Mouse (Mus musculus) forebrain, embryonic 14.5 days (tissue): Measurements from ENCODE around the gene Atxn1. TPM values are rescaled to one million over a fixed set of nuclear protein-coding genes. Genes with fewer than 3 reads are reported as not detected.

Experiments
- ATAC-seq: fragments of 200-750 bp; cut with Nextera tagmentation; 2 replicates; pipeline ENCODE4 v1.8.0; 2017; ENCODE audit warnings: mild to moderate bottlenecking, moderate library complexity
- DNase-seq: peaks from one replicate; pipeline ENCODE4 v3.0.0-alpha.2; 2015; ENCODE audit warnings: low spot score
- H3K27ac ChIP-seq: fragments of 300-500 bp; sonication (generic); 2 replicates; pipeline ENCODE4 v1.5.1; 2014; ENCODE audit warnings: low read depth, mild to moderate bottlenecking, control low read depth, low read length, moderate library complexity
- H3K27me3 ChIP-seq: fragments of 300-500 bp; sonication (generic); replicated peaks from 2 replicates; pipeline ENCODE4 v1.6.1; 2014; ENCODE audit warnings: low read length, control low read depth, mixed read lengths; ENCODE audit not compliant: control insufficient read depth, insufficient read depth
- H3K36me3 ChIP-seq: fragments of 300-500 bp; sonication (generic); 2 replicates; pipeline ENCODE4 v1.6.1; 2014; ENCODE audit warnings: low read length, control low read depth; ENCODE audit not compliant: control insufficient read depth, insufficient read depth
- H3K4me1 ChIP-seq: fragments of 300-500 bp; sonication (generic); 2 replicates; pipeline ENCODE4 v1.6.1; 2014; ENCODE audit warnings: antibody characterized with exemption, low read length, control low read depth; ENCODE audit not compliant: control insufficient read depth, insufficient read depth
- H3K4me2 ChIP-seq: fragments of 300-500 bp; sonication (generic); 2 replicates; pipeline ENCODE4 v1.6.1; 2014; ENCODE audit warnings: mild to moderate bottlenecking, control low read depth, low read length
- H3K4me3 ChIP-seq: fragments of 300-500 bp; sonication (generic); 2 replicates; pipeline ENCODE4 v1.5.1; 2014; ENCODE audit warnings: low read depth, low read length, control low read depth
- H3K9ac ChIP-seq: fragments of 300-500 bp; sonication (generic); 2 replicates; pipeline ENCODE4 v1.6.1; 2014; ENCODE audit warnings: mild to moderate bottlenecking, low read length, control low read depth, moderate library complexity
- H3K9me3 ChIP-seq: fragments of 300-500 bp; sonication (generic); replicated peaks from 2 replicates; pipeline ENCODE4 v1.6.1; 2016; ENCODE audit warnings: low read length, control low read depth, mixed read lengths; ENCODE audit not compliant: control insufficient read depth
- WGBS: fragments of 180-500 bp; shearing (Covaris S2); extraction: QIAGEN DNeasy Blood & Tissue Kit; methylation state at CpG from one replicate; pipeline ENCODE4 v1.1.7; 2014; 5-methylcytosine and 5-hydroxymethylcytosine counted together
- polyA plus RNA-seq: library from polyadenylated mRNA; unstranded; fragments of >200 nt; fragmentation: Nextera tagmentation; extraction: Ambion mirVana; gene quantifications from 2 replicates; pipeline ENCODE4 v1.2.1, GENCODE M21; 2014

The Atxn1 gene
- polyA plus RNA-seq, 1 experiment from 2014 or later = 4.3 TPM

DNA sequence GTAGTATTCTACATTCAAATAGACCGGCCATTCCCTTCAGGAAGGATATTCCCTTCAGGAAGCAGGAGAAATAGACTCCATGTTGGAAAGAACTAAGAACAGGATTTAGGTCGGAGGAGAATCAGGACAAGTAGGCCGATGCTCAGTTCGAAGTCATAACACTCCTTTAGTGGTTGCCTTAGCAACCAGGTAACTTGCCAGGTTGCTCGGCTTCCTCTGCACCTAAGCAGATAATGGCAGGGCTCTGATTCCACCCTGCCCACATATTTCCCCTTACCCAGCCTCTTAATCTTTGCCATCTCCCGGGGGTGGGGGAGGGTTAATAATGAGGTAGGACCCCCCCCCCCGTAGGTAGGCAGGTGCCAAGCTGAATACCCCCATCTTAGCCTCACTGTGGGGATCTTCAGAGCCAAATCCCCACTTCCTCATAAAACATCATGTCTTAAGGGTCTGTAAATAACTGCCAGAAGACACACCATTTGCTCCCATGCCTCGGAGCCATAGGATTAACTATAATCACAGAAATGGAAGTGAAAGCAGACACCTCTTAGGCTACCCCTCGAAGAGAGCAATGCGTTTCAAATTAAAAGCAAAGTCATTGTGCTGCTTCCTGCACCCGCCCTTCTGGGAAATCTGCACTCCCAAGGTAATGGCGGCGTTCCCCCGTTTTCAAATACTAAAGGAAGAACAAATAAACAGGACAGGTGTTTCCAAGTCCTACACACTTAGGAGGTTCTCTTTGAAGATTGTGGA lies 240.1 kb downstream of the Atxn1 start:
- 84% methylated on average over 14 of the region's 14 CpGs for WGBS
- no peak overlapping the region for H3K4me2 ChIP-seq
- H3K27ac ChIP-seq = no peak overlapping the region
- no peak overlapping the region for H3K4me3 ChIP-seq
- H3K9ac ChIP-seq = no peak overlapping the region
- H3K27me3 ChIP-seq = no peaks in the 10 kb centered on the region
- H3K36me3 ChIP-seq = no peaks in the 10 kb centered on the region
- no peak for DNase-seq
- no peaks in the 10 kb centered on the region for H3K9me3 ChIP-seq
- no peak for ATAC-seq
- H3K4me1 ChIP-seq = no peaks in the 10 kb centered on the region

DNA sequence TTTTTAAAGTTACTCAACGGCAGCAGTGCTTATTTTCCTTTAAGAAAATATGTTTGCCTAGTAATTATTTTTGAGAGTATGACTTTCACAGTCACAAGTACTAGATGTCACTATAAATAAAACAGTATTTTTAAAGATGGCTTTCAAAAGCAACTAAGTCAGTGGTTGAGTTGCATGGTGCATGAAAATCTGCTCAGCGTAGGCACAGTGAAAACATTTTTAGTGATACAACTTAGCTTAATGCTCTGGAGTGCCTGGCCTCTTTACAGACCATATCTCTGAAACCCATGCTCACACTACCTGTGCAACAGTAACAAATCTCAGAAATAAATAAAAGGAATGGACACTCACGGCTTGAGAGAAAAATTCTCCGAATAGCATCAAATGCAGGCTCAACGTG lies 241.9 kb downstream of the Atxn1 start:
- no peaks in the 10 kb centered on the region for H3K9me3 ChIP-seq
- no peak for DNase-seq
- no peaks in the 10 kb centered on the region for H3K4me1 ChIP-seq
- no peak overlapping the region for H3K4me2 ChIP-seq
- H3K4me3 ChIP-seq = no peak overlapping the region
- no peaks in the 10 kb centered on the region for H3K36me3 ChIP-seq
- no peak overlapping the region for H3K9ac ChIP-seq
- H3K27ac ChIP-seq = no peak overlapping the region
- no peaks in the 10 kb centered on the region for H3K27me3 ChIP-seq
- WGBS = 98% methylated on average over 5 of the region's 5 CpGs
- no peak for ATAC-seq

DNA sequence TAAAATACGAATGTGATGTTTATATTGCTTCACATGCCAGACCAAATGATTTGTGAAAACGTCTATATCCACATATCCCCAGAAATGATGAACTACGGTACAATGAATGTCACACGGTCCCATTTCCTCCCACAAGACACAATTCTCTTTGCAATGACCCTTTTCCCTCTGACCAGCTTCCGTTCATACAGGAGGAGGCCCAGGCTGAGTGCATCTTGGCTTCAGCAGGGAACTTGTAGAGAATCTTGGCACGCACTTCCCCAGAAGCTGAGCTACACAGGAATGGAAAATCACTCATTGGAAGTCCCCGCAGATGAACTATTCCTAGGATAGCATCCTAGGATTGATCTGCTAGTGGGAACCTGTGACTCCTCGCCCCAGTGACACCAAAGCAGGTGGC lies 243.2 kb downstream of the Atxn1 start:
- no peaks in the 10 kb centered on the region for H3K9me3 ChIP-seq
- H3K27me3 ChIP-seq = no peaks in the 10 kb centered on the region
- no peak overlapping the region for H3K9ac ChIP-seq
- H3K36me3 ChIP-seq = no peaks in the 10 kb centered on the region
- DNase-seq = peak; percentile 28
- ATAC-seq = no peak
- H3K4me1 ChIP-seq = no peaks in the 10 kb centered on the region
- WGBS = 89% methylated on average over 8 of the region's 8 CpGs
- no peak overlapping the region for H3K27ac ChIP-seq
- no peak overlapping the region for H3K4me3 ChIP-seq
- no peak overlapping the region for H3K4me2 ChIP-seq

DNA sequence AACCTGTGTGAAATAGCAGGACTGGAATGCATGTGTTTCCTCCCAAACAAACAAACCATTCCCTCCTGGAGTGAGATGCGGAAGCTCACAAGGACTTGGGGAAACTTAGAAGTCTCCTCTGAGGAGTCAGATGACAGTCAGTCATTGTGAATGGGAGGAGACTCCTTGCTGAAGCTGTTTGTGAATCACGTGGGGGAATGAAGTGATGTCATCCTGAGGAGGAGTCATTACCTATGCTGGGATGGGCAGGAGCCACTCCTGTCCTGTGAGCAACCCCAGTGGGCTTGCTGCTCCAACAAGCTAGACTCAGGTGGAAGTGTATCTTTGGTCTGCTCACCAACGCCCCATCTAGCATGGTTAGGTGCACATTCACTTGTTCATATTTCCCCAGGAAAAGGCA lies 246.0 kb downstream of the Atxn1 start:
- DNase-seq = no peak
- Histone ChIP-seq H3K4me3 (no peak overlapping the region), H3K27ac (no peak overlapping the region), H3K9me3 (no peaks in the 10 kb centered on the region), H3K4me1 (no peaks in the 10 kb centered on the region), H3K27me3 (no peaks in the 10 kb centered on the region), H3K36me3 (no peaks in the 10 kb centered on the region), H3K9ac (no peak overlapping the region), H3K4me2 (no peak overlapping the region)
- 48% methylated on average over 3 of the region's 3 CpGs for WGBS
- ATAC-seq = no peak

DNA sequence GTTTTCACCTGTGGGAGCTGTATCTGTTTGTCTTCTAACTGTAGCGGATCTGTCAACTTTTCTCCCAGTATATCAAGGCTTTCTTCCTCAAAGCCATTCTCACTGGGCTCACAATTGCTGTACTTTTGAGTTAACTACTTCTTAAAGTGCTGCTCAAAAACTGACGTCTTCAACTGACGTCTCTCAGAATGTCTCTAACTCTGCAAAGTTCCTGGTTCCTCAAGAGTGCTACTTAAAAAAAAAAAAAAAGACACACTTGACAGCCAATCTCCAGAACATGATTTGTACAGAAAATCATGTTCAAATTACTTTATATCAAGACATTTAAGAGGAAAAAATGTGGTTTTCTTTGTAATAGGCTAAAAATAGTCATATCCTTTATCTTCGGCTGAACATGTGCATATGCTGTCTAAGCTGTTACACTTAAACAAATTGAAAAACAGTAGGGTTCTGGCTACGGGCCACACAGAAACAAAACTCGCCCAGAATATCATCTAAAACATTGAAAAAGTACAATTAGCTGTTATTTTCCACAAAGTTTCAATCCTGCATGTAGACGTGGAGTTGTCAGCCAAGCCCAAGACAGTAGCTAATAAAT lies 249.1 kb downstream of the Atxn1 start:
- WGBS = 74% methylated on average over 7 of the region's 7 CpGs
- H3K4me3 ChIP-seq = no peak overlapping the region
- DNase-seq (no peak), ATAC-seq (no peak)
- no peaks in the 10 kb centered on the region for H3K36me3 ChIP-seq
- no peaks in the 10 kb centered on the region for H3K27me3 ChIP-seq
- no peak overlapping the region for H3K27ac ChIP-seq
- no peak overlapping the region for H3K4me2 ChIP-seq
- no peaks in the 10 kb centered on the region for H3K4me1 ChIP-seq
- H3K9ac ChIP-seq = no peak overlapping the region
- H3K9me3 ChIP-seq = no peaks in the 10 kb centered on the region

DNA sequence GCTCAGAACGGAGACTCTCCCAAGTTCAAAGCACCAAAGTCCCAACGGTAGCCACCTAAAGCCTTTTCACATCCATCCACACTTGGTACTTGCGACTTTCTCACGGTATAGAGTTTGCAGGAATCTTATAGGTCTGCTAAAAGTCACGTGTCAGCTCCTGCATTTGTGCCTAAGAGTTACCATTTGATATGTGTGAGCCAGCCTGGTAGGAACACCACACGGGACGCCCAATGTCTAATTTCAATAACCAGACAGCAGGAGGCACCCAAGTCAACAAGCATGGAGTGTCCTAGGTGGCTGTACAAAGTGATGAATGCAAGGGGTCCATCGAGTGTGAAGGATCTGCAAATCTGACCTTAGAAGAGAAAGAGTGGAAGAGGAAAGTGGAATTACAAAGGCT lies 254.8 kb downstream of the Atxn1 start:
- H3K27ac ChIP-seq = peak overlapping the region; percentile 44; the same call in 1 of the 2 replicates
- H3K4me3 ChIP-seq = no peak overlapping the region
- no peak overlapping the region for H3K9ac ChIP-seq
- ATAC-seq (no peak), DNase-seq (no peak)
- no peaks in the 10 kb centered on the region for H3K9me3 ChIP-seq
- no peaks in the 10 kb centered on the region for H3K4me1 ChIP-seq
- no peaks in the 10 kb centered on the region for H3K27me3 ChIP-seq
- H3K36me3 ChIP-seq = no peaks in the 10 kb centered on the region
- 93% methylated on average over 8 of the region's 8 CpGs for WGBS
- H3K4me2 ChIP-seq = no peak overlapping the region

DNA sequence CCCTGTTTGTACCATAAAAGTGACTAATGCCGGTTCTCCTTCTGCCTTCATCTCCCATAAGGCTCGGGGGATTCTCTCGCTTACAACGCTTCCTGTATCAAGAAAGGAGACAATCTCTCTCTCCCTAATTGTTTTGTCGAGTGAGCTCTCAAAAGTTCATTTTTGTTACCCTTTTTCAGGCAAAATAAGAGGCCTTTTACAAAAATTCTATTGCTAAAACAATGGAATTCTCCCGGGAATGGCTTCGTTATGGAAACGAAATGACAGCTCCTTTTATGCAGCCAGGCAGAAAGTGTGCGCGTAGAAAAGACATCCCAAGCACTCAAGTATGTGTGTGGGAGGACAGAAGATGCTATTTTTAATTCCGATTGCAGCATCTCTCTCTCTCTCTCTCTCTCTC lies 255.4 kb downstream of the Atxn1 start:
- H3K27me3 ChIP-seq = no peaks in the 10 kb centered on the region
- H3K9ac ChIP-seq = no peak overlapping the region
- H3K4me3 ChIP-seq = no peak overlapping the region
- 37% methylated on average over 11 of the region's 11 CpGs for WGBS
- H3K9me3 ChIP-seq = no peaks in the 10 kb centered on the region
- no peak for ATAC-seq
- peak; percentile 58 for DNase-seq
- H3K4me2 ChIP-seq = 0 out of 2 replicates have a peak overlapping the region, but pooled peaks have one; percentile 28
- no peaks in the 10 kb centered on the region for H3K4me1 ChIP-seq
- H3K27ac ChIP-seq = 0 out of 2 replicates have a peak overlapping the region, but pooled peaks have one; percentile 44
- no peaks in the 10 kb centered on the region for H3K36me3 ChIP-seq

DNA sequence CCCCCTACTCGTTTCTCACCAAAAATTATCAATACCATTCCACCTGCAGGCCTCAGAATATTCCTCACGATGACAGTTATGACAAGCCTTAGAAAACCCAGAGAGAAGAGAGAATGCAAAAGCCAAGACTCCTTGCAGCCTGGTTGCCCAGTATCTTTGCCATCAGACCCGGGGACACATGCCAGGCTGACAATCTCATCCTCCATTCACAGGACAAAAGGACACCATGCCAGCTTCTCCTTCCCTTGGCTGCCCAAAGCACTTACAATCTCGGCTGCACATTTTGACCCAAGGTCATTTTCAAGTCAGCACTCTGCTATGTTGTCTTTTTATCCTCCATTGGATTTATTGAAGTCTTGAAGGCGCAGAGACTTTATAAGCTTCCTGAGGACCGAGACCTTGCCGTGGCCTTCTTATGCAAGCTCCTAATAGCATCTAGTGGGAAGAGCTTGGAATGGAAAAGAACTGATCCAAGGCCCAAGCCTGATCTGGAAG lies 263.5 kb downstream of the Atxn1 start:
- no peak overlapping the region for H3K4me3 ChIP-seq
- H3K4me1 ChIP-seq = no peaks in the 10 kb centered on the region
- H3K36me3 ChIP-seq = no peaks in the 10 kb centered on the region
- ATAC-seq (no peak), DNase-seq (no peak)
- no peak overlapping the region for H3K27ac ChIP-seq
- WGBS = 86% methylated on average over 7 of the region's 7 CpGs
- H3K9ac ChIP-seq = no peak overlapping the region
- H3K4me2 ChIP-seq = no peak overlapping the region
- H3K27me3 ChIP-seq = no peaks in the 10 kb centered on the region
- no peaks in the 10 kb centered on the region for H3K9me3 ChIP-seq

DNA sequence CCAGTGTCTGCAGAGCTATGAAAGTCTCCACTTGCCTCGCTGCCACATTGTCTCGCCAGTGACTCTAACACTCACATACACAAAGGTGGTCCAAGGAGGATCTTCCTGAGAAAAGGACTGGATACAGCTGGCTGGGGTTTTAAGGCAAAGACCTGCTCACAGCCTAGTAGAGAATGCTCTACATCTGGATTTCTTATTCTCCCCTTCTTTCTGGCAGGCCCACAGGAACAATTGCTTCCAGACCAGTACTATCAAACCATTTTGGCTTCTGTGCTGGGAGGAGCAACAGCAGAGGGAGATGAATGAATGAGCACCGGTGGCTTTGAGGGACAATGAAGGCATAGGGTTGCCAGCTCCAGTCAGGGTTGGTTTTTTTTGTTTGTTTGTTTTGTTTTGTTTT lies 265.8 kb downstream of the Atxn1 start:
- Histone ChIP-seq H3K4me1 (no peaks in the 10 kb centered on the region), H3K9ac (no peak overlapping the region), H3K4me2 (no peak overlapping the region), H3K36me3 (no peaks in the 10 kb centered on the region), H3K4me3 (no peak overlapping the region), H3K27me3 (no peaks in the 10 kb centered on the region), H3K9me3 (no peaks in the 10 kb centered on the region), H3K27ac (no peak overlapping the region)
- 89% methylated on average over 3 of the region's 3 CpGs for WGBS
- DNase-seq = no peak
- ATAC-seq = no peak
